Mouse (Mus musculus) NIH3T3 (cell line): ENCODE results near the gene Gm20662.
A peak's percentile ranks its signal among the peaks of the same experiment; 100 is the strongest.
"Not testable (repeated sequence)": the region's sequence is repeated elsewhere in the genome, so short reads cannot be mapped to it uniquely, and the experiment has no call there.

Source experiments
- DNase-seq: peaks from one replicate; pipeline ENCODE4 v3.0.0-alpha.2; 2012; ENCODE audit warnings: low read depth

The Gm20662 gene

DNA sequence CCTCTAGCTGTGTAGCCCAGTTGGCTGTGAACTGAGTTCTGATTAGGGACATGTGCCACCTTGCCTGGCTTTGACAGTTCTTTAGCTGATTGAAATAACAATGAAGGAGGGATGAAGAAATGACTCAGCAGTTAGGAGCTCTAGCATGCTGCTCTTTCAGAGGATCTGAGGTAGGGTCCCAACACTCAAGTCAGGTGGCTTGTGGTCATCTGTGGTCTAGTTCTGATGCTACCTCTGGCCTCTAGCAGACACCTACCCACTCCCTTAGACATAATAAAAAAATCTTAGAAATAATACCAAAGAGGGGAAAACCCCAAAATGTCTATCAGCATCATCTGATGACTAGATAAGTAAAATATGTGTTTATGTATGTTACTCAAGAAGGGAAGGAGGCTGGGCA lies 14.2 kb downstream of the Gm20662 start:
- no peak for DNase-seq

DNA sequence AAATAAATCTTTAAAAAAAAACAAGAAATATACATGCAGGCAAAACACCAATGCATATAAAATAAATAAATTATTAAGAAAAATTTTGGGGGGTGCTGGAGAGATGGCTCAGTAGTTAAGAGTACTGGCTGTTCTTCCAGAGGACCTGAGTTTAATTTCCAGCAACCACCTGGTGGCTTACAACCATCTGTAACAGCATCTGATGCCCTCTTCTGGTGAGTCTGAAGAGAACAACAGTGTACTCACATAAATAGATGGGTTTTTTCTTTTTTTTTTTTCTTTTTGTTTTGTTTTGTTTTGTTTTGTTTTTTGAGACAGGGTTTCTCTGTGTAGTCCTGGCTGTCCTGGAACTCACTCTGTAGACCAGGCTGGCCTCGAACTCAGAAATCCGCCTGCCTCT lies 17.4 kb downstream of the Gm20662 start:
- not testable (repeated sequence) for DNase-seq

DNA sequence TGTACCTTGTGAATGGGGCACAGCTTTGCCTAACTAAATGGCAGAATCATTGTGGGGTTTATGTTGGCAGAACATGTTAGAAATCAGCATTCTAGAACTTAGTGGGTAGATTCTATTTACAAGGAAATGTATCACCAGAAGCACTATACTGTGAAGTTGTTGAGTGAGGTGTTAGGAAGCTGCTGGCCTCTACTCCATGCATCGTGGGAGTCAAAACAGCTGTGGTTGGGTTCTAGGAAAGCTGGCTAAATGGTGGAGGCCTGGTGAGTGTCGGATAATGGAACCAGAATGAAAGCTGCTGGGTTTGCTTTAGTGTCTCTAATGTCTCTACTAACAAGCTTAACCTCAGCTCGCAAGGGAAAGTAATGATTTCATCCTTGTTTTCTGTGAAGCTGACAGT lies 21.0 kb downstream of the Gm20662 start:
- no peak for DNase-seq

DNA sequence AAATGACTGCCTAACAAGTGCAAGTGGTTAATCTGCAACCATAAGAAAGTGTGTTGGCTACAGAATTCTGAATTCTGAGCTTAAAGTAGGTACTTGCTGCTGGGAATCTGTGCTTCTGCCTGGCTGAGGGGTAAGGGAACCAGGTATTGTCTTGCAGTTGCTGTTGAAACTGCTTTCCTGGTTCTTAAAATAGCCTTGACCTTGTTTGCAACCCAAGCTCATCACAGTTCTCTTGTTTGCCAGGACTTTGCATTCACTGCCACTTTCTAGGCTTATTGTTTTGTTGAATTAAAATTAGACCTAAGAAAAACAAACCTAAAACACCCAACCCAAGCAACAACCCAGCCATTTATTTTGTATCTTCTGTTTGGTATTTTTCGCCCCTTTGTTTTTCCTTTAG lies 24.6 kb downstream of the Gm20662 start:
- no peak for DNase-seq

DNA sequence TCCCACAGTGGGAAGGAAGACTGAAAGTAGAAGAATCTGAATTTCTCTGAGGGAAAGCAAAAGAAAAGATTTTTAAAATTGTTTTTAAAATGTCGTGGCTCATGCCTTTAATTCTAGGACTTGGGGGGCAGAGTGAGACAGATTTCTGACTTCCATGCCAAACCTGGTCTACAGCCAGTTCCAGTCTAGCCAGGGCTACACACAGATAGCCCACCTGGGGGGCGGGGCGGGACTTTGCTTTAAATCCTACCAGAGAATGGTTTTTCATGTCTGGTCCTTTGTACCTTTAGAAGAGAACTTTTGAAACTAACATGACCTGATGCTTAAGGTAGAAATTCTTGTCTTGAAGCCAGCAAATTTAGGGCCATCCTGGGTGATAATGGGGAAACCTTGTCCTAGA lies 27.1 kb downstream of the Gm20662 start:
- DNase-seq: no peak

DNA sequence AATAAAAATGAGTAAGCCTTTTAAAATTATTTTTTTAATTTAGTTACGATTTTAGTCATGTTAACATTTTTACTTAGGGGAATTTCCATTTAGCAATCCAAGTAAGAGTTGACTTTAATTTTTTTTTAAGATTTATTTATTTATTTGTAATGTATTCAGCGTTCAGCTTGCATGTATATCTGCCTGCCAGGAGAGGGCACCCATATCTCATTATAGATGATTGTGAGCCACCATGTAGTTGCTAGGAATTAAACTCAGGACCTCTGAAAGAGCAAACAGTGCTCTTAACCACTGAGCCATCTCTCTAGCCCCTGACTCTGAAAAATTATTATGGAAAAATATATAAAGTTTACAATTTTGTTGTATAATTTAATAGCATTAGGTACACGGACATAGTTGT lies 30.4 kb downstream of the Gm20662 start:
- no peak for DNase-seq

DNA sequence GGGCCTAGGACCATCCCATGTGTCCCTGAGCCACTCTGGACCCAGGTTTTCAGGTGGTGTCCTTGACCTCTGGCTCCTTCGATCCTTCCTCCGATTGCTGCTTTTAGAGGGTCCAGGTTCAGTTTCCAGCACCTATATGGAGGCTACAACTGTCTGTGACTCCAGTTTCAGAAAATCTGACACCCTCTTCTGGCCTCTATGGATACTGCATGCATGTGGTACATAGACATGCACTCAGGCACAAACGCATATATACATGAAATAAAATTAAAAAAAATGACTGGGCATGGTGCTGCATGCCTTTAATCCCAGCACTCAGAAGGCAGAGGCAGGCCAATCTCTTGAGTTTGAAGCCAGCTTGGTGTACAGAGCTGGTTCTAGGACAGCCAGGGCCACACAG lies 31.7 kb downstream of the Gm20662 start:
- no peak for DNase-seq

DNA sequence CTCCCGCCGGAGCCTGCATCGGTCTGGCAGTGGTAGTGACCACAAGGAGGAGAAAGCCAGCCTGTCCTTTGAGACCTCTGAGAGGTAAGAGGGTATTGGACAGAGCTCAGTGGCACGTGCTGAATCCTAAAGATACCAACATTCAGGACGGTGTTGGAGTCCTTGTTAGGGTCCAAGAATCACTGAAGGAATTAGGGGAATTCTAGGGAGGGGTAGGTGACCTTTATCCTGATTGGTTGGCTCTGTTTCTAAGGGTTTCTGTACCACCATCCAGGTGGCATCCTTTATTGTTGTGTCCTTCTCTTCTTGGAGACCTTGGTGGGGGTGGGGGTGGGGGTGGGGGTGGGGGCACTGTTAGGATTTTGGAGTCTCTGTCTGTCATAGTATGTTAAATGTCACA lies 36.0 kb downstream of the Gm20662 start:
- DNase-seq: no peak

DNA sequence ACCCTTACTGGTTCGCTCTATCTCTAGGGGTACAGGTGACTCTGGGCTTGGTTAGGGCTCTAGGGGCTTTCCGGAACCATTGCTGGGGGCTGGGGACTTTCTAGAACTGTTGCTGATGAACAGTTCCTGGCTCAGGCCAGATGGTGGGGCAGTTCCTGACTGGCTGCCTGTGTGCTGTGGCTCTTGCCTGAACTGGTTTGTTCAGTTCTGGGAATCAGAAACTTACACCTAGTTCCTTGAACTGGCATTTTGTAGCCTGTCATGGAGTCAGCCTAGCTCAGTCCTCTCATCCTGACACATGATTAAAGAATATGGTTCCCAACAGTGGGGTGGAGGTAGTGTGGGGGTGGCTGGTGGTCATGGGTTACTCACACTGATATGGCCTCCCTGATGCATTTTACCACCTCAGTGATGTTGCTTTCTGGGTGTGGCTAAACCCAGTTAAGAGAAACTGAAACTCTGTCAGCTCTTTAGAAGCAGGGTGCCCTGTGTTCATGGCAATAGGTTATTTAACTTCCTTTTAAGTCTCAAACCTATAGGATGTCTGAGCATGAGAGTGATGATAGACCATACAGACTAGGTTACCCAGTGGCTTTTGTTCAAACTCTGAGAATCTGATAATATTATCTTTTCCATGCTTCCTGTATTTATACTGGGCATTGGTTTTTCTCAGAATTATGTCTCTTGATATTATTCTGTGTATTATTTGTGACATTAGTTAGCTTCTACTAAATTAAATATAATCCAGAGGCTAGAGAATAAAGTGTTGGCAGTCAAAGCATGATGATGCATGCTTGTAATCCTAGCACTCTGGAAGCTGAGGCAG lies 39.4 kb downstream of the Gm20662 start:
- DNase-seq: no peak

DNA sequence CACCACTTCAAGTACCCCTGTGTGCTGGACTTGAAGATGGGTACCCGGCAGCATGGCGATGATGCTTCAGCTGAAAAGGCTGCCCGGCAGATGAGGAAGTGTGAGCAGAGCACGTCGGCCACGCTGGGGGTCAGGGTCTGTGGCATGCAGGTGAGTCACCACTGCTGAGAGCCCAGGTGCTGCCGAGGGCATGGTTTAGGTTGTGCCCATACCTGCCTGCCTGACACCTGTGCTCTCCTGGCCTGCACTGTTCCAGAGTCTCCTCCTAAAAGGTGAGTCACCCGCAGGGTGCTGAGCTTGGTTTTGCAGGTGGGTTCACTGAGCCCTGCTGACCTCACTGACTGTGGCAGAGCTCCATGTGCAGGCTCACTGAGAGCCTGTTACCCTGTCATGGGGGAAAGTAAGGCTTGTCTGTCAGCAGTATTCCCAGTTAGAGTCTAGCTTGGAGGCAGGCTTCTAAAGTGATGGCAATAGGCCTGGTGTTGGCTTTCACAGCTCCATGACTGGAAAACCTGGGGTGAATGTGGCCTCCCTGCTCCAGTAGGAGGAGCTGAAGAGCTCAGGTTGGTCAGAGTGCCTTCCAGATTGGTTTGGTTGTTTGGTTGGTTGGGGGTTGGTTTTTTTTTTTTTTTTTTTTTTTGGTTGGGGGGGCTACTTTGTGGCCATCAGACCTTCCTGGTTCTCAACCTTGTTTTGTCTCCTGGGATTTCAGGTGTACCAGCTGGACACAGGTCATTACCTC lies 48.8 kb downstream of the Gm20662 start:
- peak; percentile 31 for DNase-seq

DNA sequence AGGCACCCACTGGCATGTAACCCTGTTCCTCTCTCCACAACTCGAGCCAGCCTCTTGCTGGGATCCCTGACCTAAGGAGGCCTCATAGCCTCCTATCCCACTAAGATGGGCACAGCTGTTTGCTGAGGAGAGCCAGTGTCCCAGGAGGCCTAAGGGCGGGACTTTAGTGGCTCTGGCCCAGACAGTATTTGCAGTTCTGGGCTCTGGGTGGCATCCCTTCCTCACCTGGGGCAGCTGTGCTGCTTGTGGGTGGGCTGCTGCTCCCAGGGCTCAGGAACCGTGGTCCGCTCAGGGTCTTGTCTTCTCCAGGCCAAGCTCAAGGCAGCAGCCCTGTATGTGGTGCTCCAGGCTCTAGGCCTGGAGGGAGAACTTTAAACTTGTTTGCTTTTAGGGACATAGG lies 50.4 kb downstream of the Gm20662 start:
- no peak for DNase-seq

DNA sequence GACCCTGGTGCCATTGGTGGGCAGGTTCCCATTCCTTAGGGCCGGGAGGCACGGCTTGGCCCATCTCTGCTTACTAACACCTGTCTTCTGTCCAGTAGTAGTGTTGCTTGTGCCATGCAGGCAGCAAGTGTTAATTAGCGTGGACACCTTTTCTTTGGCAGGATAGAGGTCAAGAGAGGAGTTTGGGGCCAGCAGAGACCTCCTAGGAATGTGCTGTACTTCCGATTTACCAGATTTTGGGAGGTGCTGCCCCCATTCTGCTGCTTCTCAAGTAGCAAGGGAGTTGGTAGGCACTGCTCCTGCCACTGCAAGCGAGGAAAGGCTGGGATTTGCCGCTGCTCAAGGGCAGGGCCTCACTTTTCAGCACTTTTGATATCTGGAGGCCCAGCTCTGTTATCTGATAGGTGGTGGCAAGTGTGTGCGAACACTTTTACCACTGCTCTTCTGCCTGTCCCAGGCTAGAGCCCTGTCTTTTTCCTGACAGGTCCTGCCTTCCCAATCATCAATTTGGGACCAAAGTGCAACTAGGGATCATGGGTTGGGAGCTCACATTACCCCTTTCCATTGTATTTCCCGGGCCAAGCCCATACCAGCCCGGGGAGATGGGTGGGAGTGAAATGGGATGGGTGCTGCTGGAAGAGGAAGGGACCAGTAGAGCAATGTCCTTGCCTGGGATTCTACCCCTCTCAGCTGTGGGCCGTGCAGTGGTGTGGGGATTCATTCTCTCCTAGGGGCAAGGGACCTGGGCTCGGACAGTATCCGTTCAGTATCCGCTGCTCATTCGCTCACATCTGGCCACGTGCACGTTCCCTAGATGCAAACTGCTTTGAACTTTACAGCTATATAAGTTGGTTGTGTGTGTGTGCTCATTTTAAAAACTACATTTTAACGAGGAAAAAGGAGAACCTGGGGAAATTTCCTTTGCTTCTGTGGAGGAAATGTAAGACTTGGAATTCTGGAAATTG lies 51.7 kb downstream of the Gm20662 start:
- no peak for DNase-seq

DNA sequence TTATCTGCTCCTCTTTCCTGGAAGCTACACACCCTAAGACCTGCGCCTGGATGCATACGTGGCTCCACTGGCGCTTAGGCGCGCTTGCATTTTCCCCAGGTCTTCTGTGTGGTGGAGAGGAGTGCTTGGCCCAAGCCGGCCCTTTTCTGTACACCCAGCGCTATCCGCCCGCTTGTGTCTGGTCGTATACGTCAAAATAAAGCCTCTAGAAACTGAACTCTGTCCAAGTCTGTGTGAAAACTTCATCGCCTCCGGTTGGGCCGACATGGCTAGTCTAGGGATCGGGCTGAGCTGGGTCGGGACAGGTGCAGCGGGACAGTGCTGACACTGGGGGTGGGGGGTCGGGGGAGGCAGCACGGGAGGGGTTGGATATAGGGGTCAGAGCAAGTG lies 52.4 kb downstream of the Gm20662 start:
- DNase-seq: peak; percentile 53

DNA sequence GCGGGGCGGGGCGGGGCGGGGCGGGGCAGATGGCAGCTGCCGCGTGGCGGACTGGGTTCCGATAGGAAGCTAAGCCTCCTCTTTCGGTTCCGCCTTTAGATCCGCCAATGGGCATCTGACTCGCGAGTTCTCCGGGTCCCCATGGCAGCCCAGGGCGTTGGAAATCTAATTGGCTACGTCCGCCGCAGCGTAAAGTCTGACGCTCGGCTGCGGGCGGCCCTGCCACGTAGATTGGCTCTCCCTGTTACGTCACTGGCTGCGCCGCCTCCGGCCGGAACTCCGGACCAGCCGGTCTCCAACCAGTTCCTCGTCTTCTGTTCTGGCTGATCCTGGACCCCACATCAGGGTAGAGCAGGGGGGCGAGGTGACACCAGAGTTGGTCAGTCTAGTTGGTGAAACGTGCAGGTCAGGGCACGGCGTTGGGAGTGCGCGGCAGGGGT lies 52.9 kb downstream of the Gm20662 start, which contains the start of gene Gmppb:
Gmppb (plus strand) TSS at position 227 of the 440 bp plus-strand sequence.
- peak; percentile 97 for DNase-seq

DNA sequence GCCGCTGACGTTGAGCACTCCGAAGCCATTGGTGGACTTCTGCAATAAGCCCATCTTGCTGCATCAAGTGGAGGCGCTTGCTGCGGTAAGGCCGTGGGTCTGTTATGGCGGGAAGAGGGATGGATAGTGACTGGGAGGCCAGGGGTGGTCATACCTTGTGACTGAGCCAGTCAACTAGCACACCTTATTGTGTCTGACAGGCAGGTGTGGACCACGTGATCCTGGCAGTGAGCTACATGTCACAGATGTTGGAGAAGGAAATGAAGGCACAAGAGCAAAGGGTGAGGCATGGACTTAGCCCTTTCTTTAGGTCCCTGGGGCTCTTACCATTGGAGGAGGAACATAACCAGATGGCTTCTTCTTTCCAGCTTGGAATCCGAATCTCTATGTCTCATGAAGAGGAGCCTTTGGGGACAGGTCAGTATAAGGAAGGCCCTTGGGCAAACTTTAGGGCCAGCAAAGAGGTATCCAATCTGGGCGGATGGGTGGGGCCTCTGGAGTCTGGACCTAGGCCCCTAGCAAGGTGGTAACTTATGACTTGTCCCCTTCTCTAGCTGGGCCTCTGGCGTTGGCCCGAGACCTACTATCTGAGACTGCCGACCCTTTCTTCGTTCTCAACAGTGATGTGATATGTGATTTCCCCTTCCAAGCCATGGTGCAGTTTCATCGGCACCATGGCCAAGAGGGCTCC lies 53.6 kb downstream of the Gm20662 start:
- no peak for DNase-seq

DNA sequence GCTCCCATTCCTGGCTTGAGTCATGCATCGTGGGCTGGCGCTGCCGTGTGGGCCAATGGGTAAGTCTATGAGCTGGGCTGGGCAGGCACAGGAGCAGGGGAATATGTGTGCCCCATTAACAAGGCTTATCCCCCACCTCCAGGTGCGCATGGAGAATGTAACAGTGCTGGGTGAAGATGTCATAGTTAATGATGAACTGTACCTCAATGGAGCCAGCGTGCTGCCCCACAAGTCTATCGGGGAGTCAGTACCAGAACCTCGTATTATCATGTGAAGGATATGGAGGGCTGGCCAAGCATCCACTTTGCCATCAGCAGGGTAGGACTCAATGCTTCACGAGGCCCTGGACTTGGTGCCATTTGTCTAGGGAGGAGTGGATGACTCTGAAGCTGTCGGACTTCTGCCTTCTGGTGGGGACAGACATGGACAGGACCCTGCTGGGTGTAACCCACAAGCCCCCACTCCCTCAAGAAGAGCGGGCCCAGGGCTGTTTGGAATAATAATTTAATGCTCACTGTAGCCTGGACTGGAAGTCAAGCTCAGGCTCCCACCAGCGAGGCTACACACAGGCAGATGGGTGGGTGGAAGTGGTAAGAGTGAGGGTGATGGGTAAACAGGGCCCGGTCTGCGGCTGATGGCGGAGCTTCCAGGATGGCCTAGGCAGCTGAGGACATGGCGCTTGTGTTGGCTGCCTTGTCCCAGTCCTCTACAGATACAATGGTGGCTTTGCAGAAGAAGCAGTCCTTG lies 55.2 kb downstream of the Gm20662 start:
- no peak for DNase-seq

DNA sequence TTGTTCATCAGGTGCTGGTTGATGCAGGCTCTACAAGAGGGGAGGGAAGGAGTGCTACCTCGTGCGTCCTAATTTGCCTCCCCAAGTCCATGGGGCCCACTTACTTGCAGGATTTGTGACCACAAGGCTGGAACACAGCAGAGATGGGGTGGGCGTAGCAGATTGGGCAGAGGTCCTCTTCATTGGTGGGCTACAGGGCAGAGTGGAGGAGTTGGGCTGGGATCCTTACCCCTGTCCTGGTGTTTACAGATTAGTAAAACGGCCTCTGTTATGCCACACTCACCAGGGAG lies 55.7 kb downstream of the Gm20662 start:
- no peak for DNase-seq

DNA sequence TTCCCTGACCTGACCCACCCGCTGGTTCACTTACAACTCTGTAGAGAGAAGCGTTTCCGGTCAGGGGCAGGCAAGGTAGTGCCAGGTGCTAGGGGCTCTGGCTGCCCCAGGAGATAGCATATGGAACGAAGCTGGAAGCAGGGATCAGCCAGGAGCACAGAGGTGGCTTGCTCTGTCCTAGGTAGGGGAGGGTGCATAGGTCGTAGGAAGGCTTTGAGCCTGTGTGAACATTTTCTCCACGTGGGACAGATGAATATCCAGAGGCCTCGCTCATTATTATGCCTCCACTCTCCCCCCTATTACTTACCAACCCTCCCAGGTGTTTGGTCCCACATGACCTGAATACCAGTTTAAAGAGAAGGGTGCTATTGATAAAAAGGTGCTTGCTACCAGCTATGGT lies 56.3 kb downstream of the Gm20662 start:
- no peak for DNase-seq

DNA sequence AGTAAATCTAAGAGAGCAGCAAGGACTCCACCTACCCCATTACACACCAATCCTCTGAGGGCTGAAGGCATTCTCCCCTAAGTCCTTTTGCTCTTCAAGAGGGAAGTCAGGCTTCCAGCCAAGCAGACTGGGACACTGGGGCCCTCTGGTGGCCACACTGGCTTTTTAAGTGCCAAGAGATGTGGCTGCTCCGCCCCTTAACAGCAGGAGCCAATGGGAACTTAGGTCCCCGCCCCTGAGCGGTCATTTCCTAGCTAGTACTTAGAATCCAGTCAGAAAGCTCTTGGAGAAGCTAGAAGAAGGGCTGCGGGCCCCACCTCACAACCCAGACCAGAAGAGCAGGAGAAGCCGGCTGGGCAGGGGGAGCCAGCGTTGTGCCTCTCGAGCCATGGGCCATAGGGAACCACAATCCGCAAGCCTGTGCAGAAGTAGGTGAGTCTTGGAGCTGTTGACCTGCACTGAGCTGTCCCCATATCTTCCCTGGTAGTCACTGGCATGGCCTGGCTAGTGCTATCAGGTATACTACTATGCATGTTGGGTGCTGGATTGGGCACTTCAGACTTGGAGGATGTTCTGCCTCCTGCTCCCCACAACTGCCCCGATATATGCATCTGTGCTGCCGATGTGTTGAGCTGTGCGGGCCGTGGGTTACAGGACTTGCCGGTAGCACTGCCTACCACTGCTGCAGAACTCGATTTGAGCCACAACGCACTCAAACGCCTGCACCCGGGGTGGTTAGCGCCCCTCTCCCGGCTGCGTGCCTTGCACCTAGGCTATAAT lies 56.9 kb downstream of the Gm20662 start, which contains the start of gene Amigo3:
Amigo3 (plus strand) TSS at position 275 of the 780 bp plus-strand sequence.
- DNase-seq: peak; percentile 97

DNA sequence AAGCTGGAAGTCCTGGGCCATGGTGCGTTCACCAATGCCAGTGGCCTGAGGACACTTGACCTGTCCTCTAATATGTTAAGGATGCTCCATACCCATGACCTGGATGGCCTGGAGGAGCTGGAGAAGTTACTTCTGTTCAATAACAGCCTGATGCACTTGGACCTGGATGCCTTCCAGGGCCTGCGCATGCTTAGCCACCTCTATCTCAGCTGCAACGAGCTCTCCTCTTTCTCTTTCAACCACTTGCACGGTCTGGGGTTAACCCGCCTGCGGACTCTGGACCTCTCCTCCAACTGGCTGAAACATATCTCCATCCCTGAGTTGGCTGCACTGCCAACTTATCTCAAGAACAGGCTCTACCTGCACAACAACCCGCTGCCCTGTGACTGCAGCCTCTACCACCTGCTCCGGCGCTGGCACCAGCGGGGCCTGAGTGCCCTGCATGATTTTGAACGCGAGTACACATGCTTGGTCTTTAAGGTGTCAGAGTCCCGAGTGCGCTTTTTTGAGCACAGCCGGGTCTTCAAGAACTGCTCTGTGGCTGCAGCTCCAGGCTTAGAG lies 57.6 kb downstream of the Gm20662 start:
- no peak for DNase-seq
